Mouse (Mus musculus) myocyte (in vitro differentiated cells): ENCODE results near the gene Chst4.

Source experiments
- CEBPB ChIP-seq: IDR thresholded peaks from 2 replicates; pipeline ENCODE4 v1.6.1; 2011; ENCODE audit warnings: mild to moderate bottlenecking, moderate library complexity; ENCODE audit not compliant: poor library complexity, insufficient read depth, severe bottlenecking
- E2F4 ChIP-seq: IDR thresholded peaks from one replicate; pipeline ENCODE4 v1.6.1; 2011; ENCODE audit warnings: mild to moderate bottlenecking, control low read depth, moderate library complexity; ENCODE audit not compliant: insufficient read depth
- MAX ChIP-seq: IDR thresholded peaks from one replicate; pipeline ENCODE4 v1.6.1; 2011; ENCODE audit warnings: low read depth, mild to moderate bottlenecking, control low read depth
- MYOD1 ChIP-seq, 3 experiments: IDR thresholded peaks; one replicate each; pipeline ENCODE4 v1.6.1; 2011; ENCODE audit warnings: control low read depth in 2 of 3, low read depth in 2 of 3, mild to moderate bottlenecking in 2 of 3, moderate library complexity in 1 of 3; ENCODE audit not compliant: insufficient read length in 2 of 3, control insufficient read depth in 1 of 3
- MYOG ChIP-seq, 3 experiments: IDR thresholded peaks; one replicate each; pipeline ENCODE4 v1.6.1; 2011; ENCODE audit warnings: control low read depth in 2 of 3, low read depth in 2 of 3, mild to moderate bottlenecking in 2 of 3; ENCODE audit not compliant: insufficient read length in 2 of 3, control insufficient read depth in 1 of 3, insufficient read depth in 1 of 3
- POLR2A ChIP-seq: IDR thresholded peaks from one replicate; pipeline ENCODE4 v1.6.1; 2011; ENCODE audit warnings: low read depth, mild to moderate bottlenecking, control low read depth, moderate library complexity; ENCODE audit not compliant: insufficient read length
- POLR2AphosphoS2 ChIP-seq: IDR thresholded peaks from one replicate; pipeline ENCODE4 v1.6.1; 2011; ENCODE audit warnings: low read depth, control low read depth; ENCODE audit not compliant: insufficient read length
- REST ChIP-seq: IDR thresholded peaks from one replicate; pipeline ENCODE4 v1.6.1; 2011; ENCODE audit warnings: mild to moderate bottlenecking, control low read depth, moderate library complexity; ENCODE audit not compliant: insufficient read depth, insufficient read length
- SRF ChIP-seq: IDR thresholded peaks from one replicate; pipeline ENCODE4 v1.6.1; 2011; ENCODE audit warnings: low read depth; ENCODE audit not compliant: control insufficient read depth, insufficient read length
- TCF12 ChIP-seq: IDR thresholded peaks from one replicate; pipeline ENCODE4 v1.6.1; 2011; ENCODE audit warnings: mild to moderate bottlenecking, control low read depth; ENCODE audit not compliant: poor library complexity, insufficient read depth, severe bottlenecking
- TCF3 ChIP-seq: IDR thresholded peaks from one replicate; pipeline ENCODE4 v1.6.1; 2011; ENCODE audit warnings: low read depth, control low read depth; ENCODE audit not compliant: insufficient read length
- USF1 ChIP-seq: IDR thresholded peaks from one replicate; pipeline ENCODE4 v1.6.1; 2011; ENCODE audit warnings: low read depth, mild to moderate bottlenecking, control low read depth, moderate library complexity

DNA sequence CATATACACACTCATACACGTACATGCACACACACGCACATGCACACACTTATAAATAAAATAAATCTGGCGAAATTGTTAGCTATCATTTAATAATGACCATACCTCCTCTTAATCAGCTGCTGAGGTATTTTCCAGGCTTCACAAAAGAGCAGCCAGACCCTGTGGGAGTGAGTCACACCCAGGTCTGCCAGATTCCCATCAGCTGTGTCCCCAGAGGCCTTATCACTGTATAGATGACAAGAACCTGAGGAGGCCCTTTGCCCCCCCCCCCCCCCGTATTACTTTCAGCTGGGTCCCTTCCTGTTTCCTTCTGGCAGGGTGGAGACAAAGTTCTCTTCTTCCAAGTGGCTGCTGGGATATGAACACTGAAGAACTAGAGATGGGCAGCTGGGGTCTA lies 969 bp upstream of the Chst4 start:
- no peak for TF ChIP-seq POLR2AphosphoS2
- TF ChIP-seq POLR2A: no peak
- no peak for TF ChIP-seq TCF12
- TF ChIP-seq CEBPB: no peak
- no peak for TF ChIP-seq USF1
- no peak for TF ChIP-seq REST
- no peak for TF ChIP-seq MAX
- TF ChIP-seq E2F4: no peak
- no peak for TF ChIP-seq MYOG (IDR thresholded peaks at IDR 0.05; ENCODE audit: control insufficient read depth in 1 of 3, insufficient read depth in 1 of 3, insufficient read length in 2 of 3, low read depth in 2 of 3)
- TF ChIP-seq MYOD1 (IDR thresholded peaks at IDR 0.05; ENCODE audit: control insufficient read depth in 1 of 3, insufficient read length in 2 of 3, low read depth in 2 of 3): no peak
- TF ChIP-seq TCF3: no peak
- TF ChIP-seq SRF: no peak
